Mouse (Mus musculus) stomach, embryonic 16.5 days (tissue): ENCODE measurements around the gene Cep85l. TPM values are rescaled to one million over a fixed set of nuclear protein-coding genes. Genes with fewer than 3 reads are reported as not detected.
A peak's percentile ranks its signal among the peaks of the same experiment; 100 is the strongest.

ENCODE experiments used
- ATAC-seq: fragments of 200-750 bp; cut with Nextera tagmentation; 2 replicates; pipeline ENCODE4 v1.8.0; 2017; ENCODE audit warnings: moderate number of reproducible peaks, moderate TSS enrichment; ENCODE audit not compliant: insufficient read depth, low FRiP score
- H3K27ac ChIP-seq: fragments of 300-500 bp; sonication (generic); 2 replicates; pipeline ENCODE4 v1.5.1; 2014; ENCODE audit warnings: low read length
- H3K27me3 ChIP-seq: fragments of 300-500 bp; sonication (generic); 2 replicates; pipeline ENCODE4 v1.6.1; 2014; ENCODE audit warnings: low read length, control low read depth, mixed read lengths; ENCODE audit not compliant: control insufficient read depth, insufficient read depth
- H3K36me3 ChIP-seq: fragments of 300-500 bp; sonication (generic); 2 replicates; pipeline ENCODE4 v1.6.1; 2014; ENCODE audit warnings: low read length; ENCODE audit not compliant: control insufficient read depth, insufficient read depth
- H3K4me1 ChIP-seq: fragments of 300-500 bp; sonication (generic); 2 replicates; pipeline ENCODE4 v1.6.1; 2014; ENCODE audit warnings: low read length, control low read depth, mixed read lengths; ENCODE audit not compliant: control insufficient read depth, insufficient read depth
- H3K4me2 ChIP-seq: fragments of 300-500 bp; sonication (generic); 2 replicates; pipeline ENCODE4 v1.6.1; 2014; ENCODE audit warnings: low read depth, low read length, mixed read lengths
- H3K4me3 ChIP-seq: fragments of 300-500 bp; sonication (generic); replicated peaks from 2 replicates; pipeline ENCODE4 v1.5.1; 2014; ENCODE audit warnings: mild to moderate bottlenecking, low read length
- H3K9ac ChIP-seq: fragments of 300-500 bp; sonication (generic); 2 replicates; pipeline ENCODE4 v1.6.1; 2014; ENCODE audit warnings: low read length
- H3K9me3 ChIP-seq: fragments of 300-500 bp; sonication (generic); replicated peaks from 2 replicates; pipeline ENCODE4 v1.6.1; 2016; ENCODE audit warnings: low read length, control low read depth; ENCODE audit not compliant: control insufficient read depth
- WGBS: fragments of 180-500 bp; shearing (Covaris S2); extraction: QIAGEN DNeasy Blood & Tissue Kit; methylation state at CpG from one replicate; pipeline ENCODE4 v1.1.7; 2014; 5-methylcytosine and 5-hydroxymethylcytosine counted together
- polyA plus RNA-seq: library from polyadenylated mRNA; unstranded; fragments of >200 nt; fragmentation: Nextera tagmentation; extraction: Ambion mirVana; gene quantifications from 2 replicates; pipeline ENCODE4 v1.2.1, GENCODE M21; 2015

Cep85l gene
- polyA plus RNA-seq, 1 experiment from 2014 or later, result 3.1 TPM

DNA sequence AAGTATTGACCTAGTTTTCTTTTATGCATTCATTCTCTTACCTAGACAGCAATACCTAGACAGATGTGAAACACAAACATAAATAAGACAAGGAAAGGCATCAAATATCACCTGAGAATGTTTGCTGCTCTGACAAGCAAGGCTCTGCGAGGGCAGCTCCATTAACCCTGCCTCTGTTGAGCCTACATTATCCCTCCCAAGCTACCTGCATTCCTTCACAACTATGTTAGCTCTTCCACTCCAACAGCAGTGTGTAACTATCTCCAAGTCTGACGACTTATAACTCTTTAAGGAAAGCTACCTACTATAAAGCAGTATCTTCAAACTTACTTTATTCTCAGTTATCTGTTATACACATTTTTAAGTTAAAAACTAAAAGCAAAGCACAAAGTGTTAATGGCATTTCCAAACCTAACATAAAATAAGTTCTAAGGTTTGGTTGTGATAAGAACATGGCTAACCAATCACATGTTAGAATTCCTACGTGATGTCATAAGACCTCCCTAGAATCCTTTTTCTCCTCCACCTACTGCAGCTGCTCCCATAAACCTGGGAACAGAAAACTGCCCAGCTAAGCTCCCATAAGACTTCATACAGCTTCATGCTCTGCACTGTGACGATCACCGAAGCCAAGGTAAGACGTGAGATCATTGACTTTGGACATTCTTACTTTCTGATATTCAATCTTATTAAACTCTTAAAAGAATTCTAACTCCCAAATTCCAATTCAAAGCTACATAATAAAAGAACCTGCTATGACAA, 42.4 kb downstream of the Cep85l start, which contains the start of gene Pln:
Pln (plus strand) TSS at position 506 of the 762 bp plus-strand sequence.
- no peaks in the 10 kb centered on the region for H3K27me3 ChIP-seq
- 65% methylated on average over 6 of the region's 6 CpGs for WGBS
- no peak within 1 kb of the TSS for H3K4me2 ChIP-seq
- no peak for ATAC-seq
- H3K27ac ChIP-seq, result peak within 1 kb of the TSS; percentile 55
- H3K9ac ChIP-seq, result no peak within 1 kb of the TSS
- no peaks in the 10 kb centered on the region for H3K9me3 ChIP-seq
- H3K4me3 ChIP-seq, result no peak within 1 kb of the TSS
- H3K36me3 ChIP-seq, result no peaks in the 10 kb centered on the region
- H3K4me1 ChIP-seq, result no peaks in the 10 kb centered on the region; the same call in 1 of the 2 replicates

DNA sequence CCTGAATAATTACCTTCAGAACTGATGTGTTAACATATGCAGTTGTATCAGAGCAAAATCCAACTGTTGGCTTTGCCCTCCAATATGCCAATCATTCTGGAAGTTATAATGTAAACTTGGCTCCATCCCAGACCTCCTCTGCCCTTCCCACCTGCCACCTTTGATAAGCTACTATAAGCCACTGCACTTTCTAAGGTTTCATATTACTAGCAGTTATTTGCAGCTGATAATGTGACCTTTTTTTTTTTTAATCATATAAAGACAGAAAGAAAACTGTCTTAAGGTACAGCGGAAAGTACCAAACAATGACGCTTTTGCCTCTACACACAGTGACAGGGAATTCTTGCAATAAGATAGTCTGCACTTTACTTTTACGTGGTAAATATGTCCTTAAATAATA, 43.8 kb downstream of the Cep85l start:
- Histone ChIP-seq H3K36me3 (no peaks in the 10 kb centered on the region), H3K4me2 (no peak overlapping the region), H3K27ac (no peak overlapping the region), H3K9ac (no peak overlapping the region), H3K9me3 (no peaks in the 10 kb centered on the region), H3K4me1 (no peaks in the 10 kb centered on the region; the same call in 1 of the 2 replicates), H3K4me3 (no peak overlapping the region), H3K27me3 (no peaks in the 10 kb centered on the region)
- 47% methylated on average over 3 of the region's 3 CpGs for WGBS
- peak; percentile 50; the same call in 1 of the 2 replicates for ATAC-seq

DNA sequence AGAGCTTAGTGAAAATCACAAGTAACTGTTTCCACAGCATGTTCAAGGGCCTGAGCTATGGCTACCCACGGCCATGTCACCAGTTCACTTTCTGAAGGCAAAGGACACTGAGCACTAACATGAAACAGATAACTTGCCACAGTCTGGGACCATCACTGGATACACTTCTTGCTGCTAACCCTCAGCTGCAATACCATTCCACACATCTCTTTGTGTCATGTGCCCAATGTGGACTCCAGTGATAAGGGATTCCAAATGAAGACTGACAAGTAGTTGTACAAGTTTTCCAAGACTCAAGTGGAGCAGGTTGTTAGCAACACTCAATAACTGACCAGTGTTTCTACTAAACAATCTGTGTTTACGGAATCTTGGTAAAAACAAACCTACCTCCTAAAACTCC, 44.5 kb downstream of the Cep85l start:
- H3K4me1 ChIP-seq, result no peaks in the 10 kb centered on the region; the same call in 1 of the 2 replicates
- H3K36me3 ChIP-seq, result no peaks in the 10 kb centered on the region
- no peak for ATAC-seq
- no peak overlapping the region for H3K9ac ChIP-seq
- H3K4me3 ChIP-seq, result no peak overlapping the region
- H3K27me3 ChIP-seq, result no peaks in the 10 kb centered on the region
- WGBS, result 71% methylated on average over 2 of the region's 2 CpGs
- H3K27ac ChIP-seq, result no peak overlapping the region
- no peaks in the 10 kb centered on the region for H3K9me3 ChIP-seq
- no peak overlapping the region for H3K4me2 ChIP-seq

DNA sequence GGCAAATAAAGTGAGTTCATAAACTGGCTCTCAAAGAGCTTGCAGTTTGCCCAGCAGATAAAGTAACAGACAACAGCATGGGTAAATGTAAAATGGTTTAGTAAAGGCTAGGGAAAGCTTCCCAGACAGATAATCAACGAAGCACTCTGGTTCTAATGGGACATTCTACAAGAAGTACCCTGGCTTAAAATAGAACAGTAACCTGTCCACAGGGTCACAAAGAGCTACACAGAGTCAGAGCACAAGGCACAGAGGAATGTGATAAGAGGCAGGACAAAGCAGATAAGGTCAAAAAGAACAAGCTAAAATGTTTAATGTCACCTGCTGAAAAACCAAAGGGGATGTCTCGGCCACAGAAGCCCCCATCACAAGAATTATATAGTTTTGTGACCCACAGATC, 47.0 kb downstream of the Cep85l start:
- Histone ChIP-seq H3K36me3 (no peaks in the 10 kb centered on the region), H3K9ac (no peak overlapping the region), H3K4me2 (no peak overlapping the region), H3K27ac (no peak overlapping the region), H3K27me3 (no peaks in the 10 kb centered on the region), H3K9me3 (no peaks in the 10 kb centered on the region), H3K4me3 (no peak overlapping the region), H3K4me1 (no peaks in the 10 kb centered on the region; the same call in 1 of the 2 replicates)
- 48% methylated on average over 2 of the region's 2 CpGs for WGBS
- no peak for ATAC-seq

DNA sequence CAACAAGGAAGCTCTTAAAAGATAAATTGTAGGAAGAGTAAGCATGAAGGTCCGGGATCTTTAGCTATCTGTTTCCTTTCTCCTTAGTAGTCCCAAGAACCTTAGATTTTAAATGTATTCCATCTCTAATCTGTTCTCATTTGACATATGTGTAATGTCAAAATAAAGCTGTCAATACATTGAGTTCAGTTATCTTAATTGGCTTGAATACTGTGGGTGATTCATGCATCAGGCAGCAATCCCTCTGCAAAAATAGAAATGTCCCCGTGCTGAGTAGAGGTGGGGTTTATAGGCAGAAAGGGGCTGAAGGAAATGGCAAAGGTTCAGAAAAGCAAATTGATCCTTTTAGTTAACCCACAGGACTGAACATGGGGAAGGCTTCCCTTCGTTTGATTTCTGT, 50.5 kb downstream of the Cep85l start:
- Histone ChIP-seq H3K9ac (no peak overlapping the region), H3K36me3 (no peaks in the 10 kb centered on the region), H3K27me3 (no peaks in the 10 kb centered on the region), H3K27ac (no peak overlapping the region), H3K9me3 (no peaks in the 10 kb centered on the region), H3K4me3 (no peak overlapping the region), H3K4me1 (peaks cover 8% of the 10 kb centered on the region; the same call in 1 of the 2 replicates), H3K4me2 (no peak overlapping the region)
- WGBS, result 48% methylated on average over 3 of the region's 3 CpGs
- ATAC-seq, result no peak

DNA sequence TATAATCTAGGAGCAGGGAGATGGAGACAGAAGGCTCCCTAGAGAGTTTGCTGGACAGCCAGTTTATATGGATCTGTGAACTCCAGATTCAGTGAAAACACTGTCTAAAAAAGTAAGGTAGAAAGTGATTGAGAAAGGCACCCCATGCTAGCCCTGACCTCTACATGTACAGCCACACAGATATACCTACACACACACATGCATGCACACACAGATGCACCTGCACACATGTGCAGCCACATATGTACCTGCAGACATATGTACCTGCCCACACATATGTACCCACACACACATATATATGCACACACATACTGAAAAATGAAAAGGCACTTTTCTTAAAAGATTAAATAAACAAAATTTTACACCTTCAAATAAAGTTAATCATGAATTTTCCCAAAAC, 53.4 kb downstream of the Cep85l start:
- Histone ChIP-seq H3K9ac (no peak overlapping the region), H3K9me3 (no peaks in the 10 kb centered on the region), H3K36me3 (no peaks in the 10 kb centered on the region), H3K27ac (no peak overlapping the region), H3K4me2 (no peak overlapping the region), H3K4me1 (peaks cover 8% of the 10 kb centered on the region; the same call in 1 of the 2 replicates), H3K4me3 (no peak overlapping the region), H3K27me3 (no peaks in the 10 kb centered on the region)
- ATAC-seq, result no peak

DNA sequence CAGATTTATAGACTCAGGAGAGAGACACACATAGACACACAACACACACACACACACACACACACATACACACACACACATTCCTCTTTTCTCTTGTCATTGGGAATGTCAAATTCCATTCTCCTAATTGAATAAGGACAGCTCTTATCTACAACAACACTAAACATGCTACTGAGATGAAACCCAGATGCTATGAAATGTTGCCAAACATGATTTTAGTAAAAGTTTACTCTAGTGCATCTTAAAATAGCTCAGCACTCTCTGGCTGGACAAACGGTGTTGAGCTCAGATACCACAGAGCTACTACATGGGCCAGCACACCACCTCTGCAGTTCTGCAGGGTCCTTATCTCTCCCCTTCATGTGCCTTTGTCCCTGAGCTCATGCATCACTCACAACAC, 55.1 kb downstream of the Cep85l start:
- peak; percentile 80; the same call in 1 of the 2 replicates for ATAC-seq
- H3K4me3 ChIP-seq, result no peak overlapping the region
- 5% methylated on average over 1 of the region's 1 CpGs for WGBS

DNA sequence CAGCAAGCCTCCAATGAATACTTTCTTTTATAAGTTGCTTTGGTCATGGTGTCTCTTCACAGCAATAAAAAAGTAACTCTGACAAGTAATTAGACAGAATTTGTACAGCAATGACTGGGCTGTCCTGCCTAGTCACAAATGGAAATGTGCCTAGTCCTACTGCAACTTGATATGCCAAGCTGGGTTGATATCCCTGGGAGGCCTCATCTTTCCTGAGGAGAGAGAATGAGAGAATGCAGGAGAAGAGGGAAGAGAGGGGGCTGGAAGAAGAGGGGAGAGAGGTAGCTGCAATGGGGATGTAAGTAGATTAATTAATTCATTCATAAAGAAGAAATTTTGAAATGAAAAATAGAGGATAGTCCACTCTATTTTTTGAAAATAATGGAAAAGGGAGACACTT, 56.4 kb downstream of the Cep85l start:
- Histone ChIP-seq H3K9me3 (no peaks in the 10 kb centered on the region), H3K4me2 (no peak overlapping the region), H3K36me3 (no peaks in the 10 kb centered on the region), H3K9ac (no peak overlapping the region), H3K4me1 (peaks cover 8% of the 10 kb centered on the region; the same call in 1 of the 2 replicates), H3K27ac (no peak overlapping the region), H3K4me3 (no peak overlapping the region), H3K27me3 (no peaks in the 10 kb centered on the region)
- ATAC-seq, result no peak

More for the DNA sequence above, 55.1 kb downstream of the Cep85l start:
- Histone ChIP-seq H3K4me2 (no peak overlapping the region), H3K9me3 (no peaks in the 10 kb centered on the region), H3K27ac (peak overlapping the region; percentile 61), H3K4me1 (peaks cover 8% of the 10 kb centered on the region; the same call in 1 of the 2 replicates), H3K36me3 (no peaks in the 10 kb centered on the region), H3K9ac (no peak overlapping the region), H3K27me3 (no peaks in the 10 kb centered on the region)

DNA sequence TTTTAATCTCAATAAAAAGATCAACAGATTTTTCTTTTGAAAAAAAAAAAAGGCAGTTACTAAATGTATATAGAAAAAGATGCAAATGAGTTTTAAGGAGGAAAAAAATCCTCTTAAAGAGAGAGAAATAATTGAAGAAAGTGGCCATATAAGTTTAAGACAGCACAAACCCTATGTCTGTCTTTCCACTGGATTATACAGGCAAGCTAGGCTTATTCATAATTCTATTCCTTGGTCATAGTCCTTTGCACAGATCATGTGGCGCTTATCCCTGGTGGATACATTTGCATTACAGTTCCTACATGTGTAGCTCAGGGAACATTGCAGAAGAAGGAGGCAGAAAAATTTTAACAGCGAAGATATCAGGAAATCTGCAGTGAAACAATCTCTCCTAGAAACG, 73.1 kb downstream of the Cep85l start:
- no peak overlapping the region for H3K27ac ChIP-seq
- H3K4me3 ChIP-seq, result no peak overlapping the region
- H3K36me3 ChIP-seq, result no peaks in the 10 kb centered on the region
- no peaks in the 10 kb centered on the region for H3K9me3 ChIP-seq
- 92% methylated on average over 3 of the region's 3 CpGs for WGBS
- H3K4me1 ChIP-seq, result no peaks in the 10 kb centered on the region
- ATAC-seq, result no peak
- no peaks in the 10 kb centered on the region for H3K27me3 ChIP-seq
- H3K9ac ChIP-seq, result no peak overlapping the region
- H3K4me2 ChIP-seq, result no peak overlapping the region
